Mouse (Mus musculus) embryo, embryonic 9.5 days (tissue): ENCODE results near the gene Ets1.
A peak's percentile ranks its signal among the peaks of the same experiment; 100 is the strongest.

Experiments used
- DNase-seq: peaks from one replicate; pipeline ENCODE4 v3.0.0-alpha.2; 2017; ENCODE audit errors: extremely low spot score

Ets1 gene

GRCm38 (mm10) chr9:32761326-32761725 lies 125.3 kb downstream of the Ets1 start:
- DNase-seq = no peak

DNA sequence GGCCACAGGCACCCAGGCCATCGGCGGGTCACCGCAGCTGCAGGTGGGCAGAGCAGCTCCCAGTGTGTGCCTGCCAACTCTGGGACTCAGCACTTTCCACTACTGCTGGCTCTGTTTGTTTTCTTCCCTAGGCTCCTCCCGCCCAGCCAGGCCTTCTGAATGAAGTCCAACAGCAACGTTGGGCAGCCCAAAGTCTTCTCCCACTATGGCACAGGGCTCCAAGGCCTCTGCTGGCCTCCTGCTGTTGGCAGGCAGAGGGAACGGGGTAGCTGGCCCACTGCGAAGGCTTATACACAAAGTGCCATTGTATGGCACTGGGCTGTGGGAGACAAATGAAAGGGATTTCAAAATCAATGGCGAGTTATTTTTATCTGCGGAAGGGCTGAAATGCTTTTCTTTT lies 128.4 kb downstream of the Ets1 start:
- no peak for DNase-seq

DNA sequence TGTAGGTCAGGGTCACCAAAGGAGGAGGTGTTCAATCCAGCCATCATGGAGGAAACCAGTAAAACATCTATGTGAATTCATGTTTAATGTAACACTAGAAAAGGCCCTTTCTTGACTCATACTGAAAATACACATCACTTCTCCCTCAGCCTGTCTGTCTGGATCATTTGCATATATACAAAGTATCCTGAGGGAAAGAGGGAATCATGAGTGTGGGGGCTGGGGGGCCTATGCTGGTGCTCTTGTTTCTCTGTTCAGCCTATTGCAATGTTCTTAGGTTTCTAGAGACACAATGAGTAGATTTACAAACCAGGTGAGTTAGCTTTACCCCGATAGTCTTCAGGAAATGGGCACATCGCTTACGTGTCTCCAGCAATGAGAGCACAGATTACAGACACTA lies 129.1 kb downstream of the Ets1 start:
- no peak for DNase-seq

DNA sequence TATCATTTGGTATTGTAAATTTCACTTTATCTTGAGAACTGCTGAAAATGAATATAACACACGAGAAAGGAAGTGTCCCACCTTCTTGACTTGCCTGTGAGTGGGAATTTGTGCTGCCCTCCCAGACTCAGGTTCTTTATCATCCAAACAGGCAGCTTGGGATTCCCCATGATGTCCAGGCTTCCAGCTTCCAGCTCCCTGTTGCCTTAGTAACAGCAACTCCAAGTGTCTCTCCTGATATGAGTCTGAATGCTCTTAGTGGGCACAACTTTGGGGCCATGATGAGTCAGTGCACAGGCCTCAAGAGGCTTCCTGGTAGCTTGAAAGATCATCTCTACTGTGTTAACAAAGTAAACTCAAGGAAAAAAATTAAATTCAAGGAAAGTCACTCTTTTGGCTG lies 142.8 kb downstream of the Ets1 start:
- DNase-seq = no peak

GRCm38 (mm10) chr9:32782391-32783092 lies 146.5 kb downstream of the Ets1 start:
- no peak for DNase-seq

DNA sequence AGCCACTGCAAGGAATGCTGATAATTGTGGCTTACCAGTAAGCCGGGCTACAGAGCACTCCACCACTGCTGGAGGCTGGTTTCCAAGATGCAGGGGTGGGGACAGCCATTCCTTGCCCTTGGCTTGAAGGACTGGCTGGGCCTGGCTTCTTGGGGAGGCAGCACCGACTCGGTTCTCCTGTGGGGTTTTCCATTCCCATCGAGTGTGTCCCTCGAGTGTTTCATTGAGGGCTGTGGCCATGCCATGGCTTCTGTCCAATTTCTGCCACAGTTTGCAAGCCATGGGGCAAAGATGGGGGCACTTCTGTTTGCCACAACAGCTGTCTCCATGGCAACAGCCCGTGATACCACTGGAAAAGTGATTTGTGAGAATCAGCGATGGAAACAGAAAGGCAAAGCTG lies 151.1 kb downstream of the Ets1 start:
- DNase-seq = no peak

DNA sequence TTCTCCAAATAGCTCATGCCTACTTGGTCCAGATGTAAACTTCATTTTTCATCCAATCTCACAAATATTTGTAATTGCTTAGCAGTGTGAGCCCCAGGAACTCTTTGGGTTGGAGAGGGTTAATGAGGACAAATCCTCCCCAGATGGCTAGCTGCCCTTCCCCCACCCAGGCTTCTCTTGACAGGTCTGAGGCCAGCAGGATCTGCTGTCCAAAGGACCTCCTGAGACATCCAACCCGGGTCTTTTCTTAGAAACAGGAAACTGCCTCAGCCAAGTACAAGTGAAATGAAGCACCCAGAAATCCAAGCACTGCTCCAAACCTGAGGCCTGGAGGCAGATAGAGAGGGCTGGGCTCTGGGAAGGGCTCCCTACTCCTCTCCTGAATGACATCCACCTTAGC lies 151.6 kb downstream of the Ets1 start:
- peak; percentile 26 for DNase-seq

DNA sequence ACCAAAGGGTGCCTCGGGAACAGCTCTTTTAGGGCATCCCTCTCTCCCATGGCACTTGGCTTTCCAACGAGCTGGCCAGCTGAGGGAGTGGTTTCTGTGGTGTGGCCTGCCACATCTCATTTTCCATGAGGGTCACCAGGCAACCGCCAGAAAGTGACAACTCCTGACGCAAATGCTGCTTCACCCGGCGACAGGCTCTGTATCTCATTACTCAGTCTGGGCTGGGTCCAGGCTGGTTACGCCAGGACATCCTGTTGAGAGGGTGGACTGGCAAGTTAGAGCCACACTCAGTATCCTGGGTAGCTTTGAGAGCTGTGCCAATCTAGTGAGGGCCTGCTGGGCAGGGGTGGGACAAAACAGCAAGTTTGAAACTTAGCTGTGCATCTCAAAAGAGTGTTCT lies 153.3 kb downstream of the Ets1 start:
- no peak for DNase-seq

- DNase-seq = peak; percentile 48
Observed at GRCm38 (mm10) chr9:32791699-32792098, 155.7 kb downstream of the Ets1 start.

- DNase-seq = no peak
Observed at GRCm38 (mm10) chr9:32798171-32798570, 162.2 kb downstream of the Ets1 start.

DNA sequence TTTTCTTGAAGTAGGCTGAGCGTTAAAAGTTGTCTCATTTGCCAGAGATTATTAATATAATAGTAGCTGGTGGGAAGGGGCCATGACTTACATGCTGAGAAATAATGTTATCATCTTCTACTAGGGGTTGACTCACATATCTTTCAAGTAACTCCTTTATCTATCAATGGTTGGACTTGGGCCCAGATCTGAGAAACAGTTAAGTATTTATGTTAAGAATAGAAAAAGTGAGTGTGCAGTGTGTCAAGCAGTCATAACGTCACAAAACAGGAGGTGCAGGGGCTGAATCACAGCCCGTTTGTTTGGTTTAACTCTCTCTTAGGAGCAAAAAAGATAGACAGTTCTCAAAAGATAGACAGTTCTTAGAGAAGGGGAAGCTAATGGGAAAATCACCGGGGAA lies 170.1 kb downstream of the Ets1 start:
- DNase-seq = no peak
